Mouse (Mus musculus) kidney, adult 2 months (tissue): ENCODE results near the gene Cdh6.

ENCODE experiments used
- CTCF ChIP-seq: fragments of 200-500 bp; conservative IDR thresholded peaks from 2 replicates; pipeline ENCODE4 v1.5.1; 2011; ENCODE audit warnings: low read depth, mild to moderate bottlenecking, control low read depth, low read length, moderate library complexity, mixed read lengths; ENCODE audit not compliant: insufficient read depth, insufficient read length
- POLR2A ChIP-seq: fragments of 200-500 bp; IDR thresholded peaks from one replicate; pipeline ENCODE4 v1.6.1; 2011; ENCODE audit warnings: low read depth, low read length, control low read depth

DNA sequence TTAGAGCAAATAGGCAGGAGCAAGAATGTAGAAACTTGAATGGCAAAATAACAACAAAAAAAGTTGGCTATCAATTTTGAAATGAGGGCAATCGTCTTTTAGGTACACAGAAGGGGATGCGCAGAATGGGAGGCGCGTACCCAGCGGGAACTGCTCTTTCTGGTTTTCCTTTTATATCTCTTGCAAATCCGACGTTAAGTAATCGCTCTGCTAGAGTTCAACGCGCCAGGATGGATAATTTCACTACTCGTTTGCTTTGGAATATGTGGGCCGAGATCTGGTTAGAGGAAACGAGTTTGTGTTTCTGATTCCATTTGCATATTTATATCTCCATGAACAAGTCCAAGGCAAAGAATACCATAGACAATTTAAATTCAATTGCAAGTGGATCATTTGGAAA lies 81.4 kb downstream of the Cdh6 start:
- no peak for TF ChIP-seq CTCF
- no peak for TF ChIP-seq POLR2A
